Mouse (Mus musculus): ENCODE measurements around the gene Arfgef2.
A peak's percentile ranks its signal among the peaks of the same experiment; 100 is the strongest.

Arfgef2 gene

DNA sequence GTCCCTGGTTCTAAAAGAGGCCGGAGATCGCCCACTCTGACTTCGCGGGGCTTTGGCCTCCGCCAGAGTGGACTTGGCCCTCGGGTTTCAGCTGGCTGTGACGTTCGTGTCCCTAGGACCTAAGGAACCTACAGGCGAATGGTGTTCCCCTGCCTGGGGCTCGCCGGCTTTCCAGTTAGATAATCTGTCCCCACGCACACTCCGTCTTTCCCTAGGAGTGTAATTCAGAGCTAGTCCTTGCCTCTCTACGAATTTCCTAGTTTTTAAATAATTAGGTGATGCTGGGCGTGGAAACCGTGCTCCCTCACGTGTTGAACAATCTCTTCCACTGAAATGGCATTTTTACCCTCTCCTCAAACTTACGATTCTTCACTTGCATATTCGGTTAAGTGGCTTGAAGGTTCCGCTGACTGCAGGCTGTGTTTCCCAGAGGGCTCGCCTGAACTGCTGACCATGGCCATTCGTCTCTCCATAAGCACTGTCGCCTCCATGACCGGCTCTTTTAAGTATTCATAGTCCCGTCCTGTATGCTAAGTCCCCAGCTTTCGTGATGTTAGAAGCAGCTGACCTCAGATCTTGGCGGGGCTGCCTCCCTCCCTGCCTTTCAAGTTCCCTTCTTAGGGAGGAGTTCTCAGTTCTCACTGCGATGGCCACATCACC is 101.3 kb downstream of the Arfgef2 start:
- DNase-seq (ENCODE audit: low spot score): peak; percentile 53

DNA sequence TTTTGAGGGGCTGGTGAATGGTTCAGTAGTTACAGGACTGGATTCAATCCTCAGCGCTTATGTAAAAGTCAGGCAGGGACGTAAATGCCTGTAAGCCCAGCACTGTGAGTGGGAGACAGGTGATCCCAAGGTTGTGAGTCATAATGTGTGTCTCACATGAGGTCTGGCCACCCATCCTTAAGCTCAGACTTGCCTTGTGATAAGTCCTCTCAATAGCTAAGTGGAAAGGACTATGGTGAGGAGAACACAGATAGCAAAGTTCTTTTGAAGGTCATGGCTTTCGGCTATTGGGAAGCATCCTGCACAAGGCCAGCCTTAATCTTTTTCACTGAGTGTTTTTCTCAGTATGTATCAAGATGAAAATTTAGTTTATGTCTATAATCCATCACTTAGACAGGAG is 104.3 kb downstream of the Arfgef2 start:
- DNase-seq (ENCODE audit: low spot score): no peak

DNA sequence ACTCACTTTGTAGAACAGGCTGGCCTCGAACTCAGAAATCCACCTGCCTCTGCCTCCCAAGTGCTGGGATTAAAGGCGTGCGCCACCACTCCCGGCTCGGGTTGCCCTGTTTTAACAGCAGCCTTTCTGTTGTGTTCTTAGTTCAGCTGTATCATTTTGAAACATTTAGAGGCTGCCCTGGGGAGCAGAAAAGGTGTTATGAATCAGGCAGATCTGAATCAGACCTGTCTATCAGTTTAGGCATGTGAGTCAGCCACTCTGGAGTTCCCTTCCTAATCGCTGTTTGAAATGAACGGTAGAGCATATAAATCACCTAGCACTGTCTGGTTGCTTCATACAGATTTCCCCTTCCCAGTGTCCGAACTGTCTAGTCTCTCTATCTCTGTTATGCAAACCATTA is 105.1 kb downstream of the Arfgef2 start:
- no peak for DNase-seq (ENCODE audit: low spot score)

DNA sequence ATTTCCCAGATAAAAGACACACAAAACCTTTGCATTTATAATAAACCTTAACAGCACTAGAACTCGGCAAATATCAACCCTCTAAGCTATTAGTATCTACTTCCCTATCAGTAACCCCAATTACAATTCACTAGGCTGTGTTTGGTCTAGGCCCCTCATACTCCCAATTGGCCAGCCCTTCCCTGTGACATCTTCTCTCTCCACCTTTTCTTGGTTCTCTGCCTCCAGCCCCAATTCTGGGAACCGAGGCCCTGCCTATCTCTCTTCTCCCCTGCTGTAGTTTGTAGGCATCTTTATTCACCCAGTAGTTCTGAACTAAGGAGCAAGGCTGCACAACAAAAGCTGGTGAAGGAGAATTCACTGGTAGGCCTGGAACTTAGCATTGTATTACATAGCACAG is 118.6 kb downstream of the Arfgef2 start:
- peak; percentile 54 for DNase-seq (ENCODE audit: low spot score)

DNA sequence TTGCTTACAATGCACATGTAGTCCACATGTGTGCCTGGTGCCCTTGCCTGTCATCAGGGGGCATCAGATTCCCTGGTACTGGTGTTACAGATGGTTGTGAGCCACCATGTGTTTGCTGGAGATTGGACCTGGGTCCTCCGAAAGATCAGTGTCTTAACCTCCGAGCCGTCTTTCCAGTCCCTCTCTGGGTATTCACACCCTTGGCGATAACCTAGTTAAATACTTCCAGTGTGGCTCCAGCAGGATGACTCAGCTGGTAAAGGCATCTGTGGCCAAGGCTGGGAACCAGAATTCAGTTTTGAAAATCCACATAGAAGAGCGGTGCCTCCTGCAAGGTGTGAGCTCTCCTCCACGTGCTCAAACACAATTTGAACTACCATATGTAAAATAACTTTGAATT is 128.6 kb downstream of the Arfgef2 start:
- DNase-seq (ENCODE audit: low spot score): no peak

DNA sequence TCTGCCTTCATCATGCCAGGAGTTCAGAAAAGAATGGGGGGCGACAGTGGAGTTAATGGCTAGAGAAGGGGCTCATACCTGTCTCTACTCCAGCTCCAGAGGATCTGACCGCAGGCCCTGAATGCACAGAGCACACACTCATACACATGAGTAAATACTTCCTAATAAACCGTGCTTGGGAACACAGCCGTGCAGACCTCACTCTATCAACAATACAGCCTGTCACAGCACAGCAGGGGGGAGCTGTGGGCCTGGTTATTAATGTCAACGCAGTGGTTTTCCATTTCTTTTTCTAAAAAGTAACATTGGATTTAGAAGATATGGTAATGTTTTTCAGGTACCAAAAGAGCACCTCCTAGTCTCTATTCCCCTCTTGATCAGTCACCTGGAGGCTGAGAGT is 129.0 kb downstream of the Arfgef2 start:
- no peak for DNase-seq (ENCODE audit: low spot score)

DNA sequence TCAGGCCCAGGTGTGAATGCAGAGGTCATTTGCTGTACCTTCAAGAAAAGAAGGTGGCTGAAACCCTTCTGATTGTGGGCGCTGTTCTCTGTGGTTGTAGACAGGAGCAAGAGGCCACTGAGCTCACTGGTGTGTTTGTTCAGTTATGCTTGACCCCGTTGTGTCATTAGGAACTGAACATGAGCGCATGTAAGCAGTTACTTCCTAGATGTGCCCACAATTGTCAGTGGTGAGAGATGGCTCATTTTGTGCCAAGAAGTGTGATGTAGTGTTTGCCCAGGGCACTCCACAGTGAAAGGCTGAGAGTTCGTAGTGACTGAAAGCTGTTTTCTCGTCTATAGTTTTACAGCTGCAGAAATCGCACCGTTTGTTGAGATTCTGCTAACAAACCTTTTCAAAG is 130.2 kb downstream of the Arfgef2 start:
- no peak for DNase-seq (ENCODE audit: low spot score)

DNA sequence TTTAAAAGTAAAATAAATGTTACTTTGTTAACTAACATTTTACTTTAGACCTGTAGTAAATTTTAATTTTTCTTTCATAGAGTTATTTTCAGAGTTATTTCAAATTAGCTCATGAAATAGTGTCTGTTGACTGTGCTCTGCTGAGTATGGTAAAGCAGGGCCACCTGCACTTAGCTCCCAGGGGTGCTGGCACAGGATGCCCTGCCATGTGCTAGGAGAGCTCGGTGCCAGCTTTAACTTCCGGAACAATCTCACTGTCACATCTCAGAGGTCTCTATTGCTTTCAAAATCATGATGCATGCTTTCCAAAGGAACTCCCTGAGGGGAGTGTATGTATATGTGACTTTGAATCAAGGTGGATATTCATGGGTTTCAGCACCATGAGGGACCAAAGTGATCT is 130.8 kb downstream of the Arfgef2 start:
- no peak for DNase-seq (ENCODE audit: low spot score)

DNA sequence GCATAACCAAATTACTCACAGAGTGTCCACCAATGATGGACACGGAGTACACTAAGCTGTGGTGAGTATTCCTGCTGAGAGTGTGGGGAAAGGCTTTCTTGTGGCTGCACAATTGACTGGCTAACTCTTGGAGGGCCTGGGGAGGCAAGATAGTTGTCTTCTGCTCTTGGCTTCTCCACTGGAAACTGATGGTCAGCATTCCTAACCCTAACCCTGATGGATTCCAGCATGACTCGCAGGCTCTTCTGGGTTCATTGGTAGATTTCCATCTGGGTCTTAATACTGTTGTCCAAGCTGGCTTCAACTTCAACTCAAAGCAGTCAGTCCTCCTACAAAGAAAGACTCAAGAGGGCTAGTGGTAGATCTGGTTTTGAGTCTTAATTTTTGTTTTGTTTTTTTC is 137.8 kb downstream of the Arfgef2 start:
- DNase-seq (ENCODE audit: low spot score): no peak

DNA sequence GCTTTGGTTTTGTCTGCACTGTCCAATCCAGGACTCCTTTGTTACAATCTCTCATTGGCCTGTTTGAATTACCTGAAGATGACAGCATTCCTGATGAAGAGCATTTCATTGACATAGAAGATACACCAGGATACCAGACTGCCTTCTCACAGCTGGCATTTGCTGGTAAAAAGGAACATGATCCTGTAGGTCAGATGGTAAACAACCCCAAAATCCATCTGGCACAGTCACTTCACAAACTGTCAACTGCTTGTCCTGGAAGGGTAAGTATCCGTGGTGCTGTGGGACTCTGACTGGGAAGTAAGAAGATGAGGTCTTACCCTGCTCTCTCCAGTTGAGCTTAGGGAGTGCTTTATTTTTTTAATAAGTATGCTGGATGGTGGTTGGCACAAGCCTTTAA is 139.0 kb downstream of the Arfgef2 start:
- DNase-seq (ENCODE audit: low spot score): no peak

DNA sequence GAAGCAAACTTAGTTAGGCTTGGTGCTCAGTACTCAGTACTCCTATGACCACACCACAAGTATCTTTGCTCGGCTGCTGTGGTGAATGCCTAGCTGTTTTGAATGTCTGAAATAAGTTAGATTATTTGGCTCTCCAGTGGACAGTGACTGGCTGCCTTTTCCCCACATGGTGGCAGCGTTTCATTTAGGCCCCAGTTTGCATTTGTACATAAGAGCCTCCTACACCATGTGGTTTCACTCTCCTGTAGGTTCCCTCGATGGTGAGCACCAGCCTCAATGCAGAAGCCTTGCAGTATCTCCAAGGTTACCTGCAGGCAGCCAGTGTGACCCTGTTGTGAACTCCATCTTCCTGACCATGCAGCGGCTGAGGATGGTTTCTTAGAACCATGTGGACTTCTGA is 140.1 kb downstream of the Arfgef2 start:
- DNase-seq (ENCODE audit: low spot score): no peak
